Mouse (Mus musculus) hindbrain, embryonic 14.5 days (tissue): ENCODE data around the gene Kcnk1. TPM values are rescaled to one million over a fixed set of nuclear protein-coding genes. Genes with fewer than 3 reads are reported as not detected.

Source experiments
- ATAC-seq: fragments of 200-750 bp; cut with Nextera tagmentation; 2 replicates; pipeline ENCODE4 v1.8.0; 2017; ENCODE audit warnings: moderate number of reproducible peaks, mild to moderate bottlenecking, moderate TSS enrichment, moderate library complexity; ENCODE audit not compliant: low FRiP score
- DNase-seq: peaks from one replicate; pipeline ENCODE4 v3.0.0-alpha.2; 2015; ENCODE audit warnings: low spot score
- H3K27ac ChIP-seq: fragments of 300-500 bp; sonication (generic); 2 replicates; pipeline ENCODE4 v1.5.1; 2014; ENCODE audit warnings: mild to moderate bottlenecking, moderate library complexity
- H3K27me3 ChIP-seq: fragments of 300-500 bp; sonication (generic); 2 replicates; pipeline ENCODE4 v1.6.1; 2014; ENCODE audit warnings: mild to moderate bottlenecking, low read length, mixed read lengths; ENCODE audit not compliant: control insufficient read depth, insufficient read depth
- H3K36me3 ChIP-seq: fragments of 300-500 bp; sonication (generic); replicated peaks from 2 replicates; pipeline ENCODE4 v1.6.1; 2014; ENCODE audit not compliant: control insufficient read depth, insufficient read depth
- H3K4me1 ChIP-seq: fragments of 300-500 bp; sonication (generic); replicated peaks from 2 replicates; pipeline ENCODE4 v1.6.1; 2014; ENCODE audit warnings: antibody characterized with exemption, low read length, mixed read lengths; ENCODE audit not compliant: control insufficient read depth, insufficient read depth
- H3K4me2 ChIP-seq: fragments of 300-500 bp; sonication (generic); replicated peaks from 2 replicates; pipeline ENCODE4 v1.6.1; 2014; ENCODE audit warnings: mild to moderate bottlenecking, moderate library complexity
- H3K4me3 ChIP-seq: fragments of 300-500 bp; sonication (generic); replicated peaks from 2 replicates; pipeline ENCODE4 v1.5.1; 2014; ENCODE audit warnings: mild to moderate bottlenecking, low read length
- H3K9ac ChIP-seq: fragments of 300-500 bp; sonication (generic); 2 replicates; pipeline ENCODE4 v1.6.1; 2014
- H3K9me3 ChIP-seq: fragments of 300-500 bp; sonication (generic); 2 replicates; pipeline ENCODE4 v1.6.1; 2016; ENCODE audit warnings: low read length; ENCODE audit not compliant: control insufficient read depth
- WGBS: fragments of 180-500 bp; shearing (Covaris S2); extraction: QIAGEN DNeasy Blood & Tissue Kit; methylation state at CpG from one replicate; pipeline ENCODE4 v1.1.7; 2014; 5-methylcytosine and 5-hydroxymethylcytosine counted together
- polyA plus RNA-seq: library from polyadenylated mRNA; unstranded; fragments of >200 nt; fragmentation: Nextera tagmentation; extraction: Ambion mirVana; gene quantifications from 2 replicates; pipeline ENCODE4 v1.2.1, GENCODE M21; 2014

The Kcnk1 gene
- polyA plus RNA-seq, 1 experiment from 2014 or later: 20.8 TPM

- no peak overlapping the region for H3K4me2 ChIP-seq
- 86% methylated on average over 8 of the region's 8 CpGs for WGBS
- no peak overlapping the region for H3K27ac ChIP-seq
- H3K36me3 ChIP-seq: no peaks in the 10 kb centered on the region
- H3K4me1 ChIP-seq: peaks cover 10% of the 10 kb centered on the region
- no peak overlapping the region for H3K4me3 ChIP-seq
- no peaks in the 10 kb centered on the region for H3K27me3 ChIP-seq
- 0 out of 2 replicates have a peak, but pooled peaks cover 9% of the 10 kb centered on the region for H3K9me3 ChIP-seq
- no peak for DNase-seq
- no peak for ATAC-seq
- H3K9ac ChIP-seq: no peak overlapping the region
Measured at GRCm38 (mm10) chr8:125960037-125960436, 34.9 kb upstream of the Kcnk1 start.

DNA sequence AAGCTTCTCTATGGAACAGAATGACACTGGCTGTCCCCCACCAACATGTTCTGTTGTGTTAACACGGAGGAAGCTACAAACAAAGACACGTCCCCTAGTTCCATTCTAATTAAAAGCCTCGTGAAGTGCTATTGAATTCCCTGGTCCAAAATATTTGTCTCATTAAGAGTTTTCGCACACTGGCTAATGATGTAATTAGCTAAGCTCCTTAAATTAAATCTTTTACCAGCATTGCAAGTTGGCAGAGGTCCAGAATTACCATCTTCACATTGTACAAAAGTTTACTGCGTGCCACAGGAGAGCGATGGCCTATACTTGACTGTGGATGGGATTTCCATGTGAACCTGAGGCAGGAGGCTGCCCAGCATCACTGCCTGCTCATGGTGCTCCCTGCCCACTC is 33.2 kb upstream of the Kcnk1 start:
- 0 out of 2 replicates have a peak, but pooled peaks cover 9% of the 10 kb centered on the region for H3K9me3 ChIP-seq
- no peaks in the 10 kb centered on the region for H3K36me3 ChIP-seq
- no peak overlapping the region for H3K27ac ChIP-seq
- H3K27me3 ChIP-seq: no peaks in the 10 kb centered on the region
- peaks cover 10% of the 10 kb centered on the region for H3K4me1 ChIP-seq
- no peak overlapping the region for H3K4me3 ChIP-seq
- ATAC-seq: no peak
- no peak overlapping the region for H3K4me2 ChIP-seq
- 64% methylated on average over 6 of the region's 6 CpGs for WGBS
- DNase-seq: no peak
- no peak overlapping the region for H3K9ac ChIP-seq

GRCm38 (mm10) chr8:125963807-125964211 is 31.2 kb upstream of the Kcnk1 start:
- H3K4me1 ChIP-seq: peaks cover 10% of the 10 kb centered on the region
- H3K27me3 ChIP-seq: no peaks in the 10 kb centered on the region
- no peak overlapping the region; the same call in 1 of the 2 replicates for H3K9ac ChIP-seq
- ATAC-seq (no peak), DNase-seq (no peak)
- 3% methylated on average over 11 of the region's 11 CpGs for WGBS
- H3K36me3 ChIP-seq: no peaks in the 10 kb centered on the region
- H3K4me3 ChIP-seq: no peak overlapping the region
- peak overlapping the region; percentile 40 for H3K4me2 ChIP-seq
- 0 out of 2 replicates have a peak, but pooled peaks cover 9% of the 10 kb centered on the region for H3K9me3 ChIP-seq
- H3K27ac ChIP-seq: no peak overlapping the region

GRCm38 (mm10) chr8:125971336-125971735 is 23.6 kb upstream of the Kcnk1 start:
- DNase-seq (no peak), ATAC-seq (no peak)
- Histone ChIP-seq H3K9ac (no peak overlapping the region), H3K27me3 (no peaks in the 10 kb centered on the region), H3K9me3 (no peaks in the 10 kb centered on the region), H3K36me3 (no peaks in the 10 kb centered on the region), H3K27ac (no peak overlapping the region), H3K4me3 (no peak overlapping the region), H3K4me2 (no peak overlapping the region), H3K4me1 (no peaks in the 10 kb centered on the region)
- 50% methylated on average over 3 of the region's 3 CpGs for WGBS

GRCm38 (mm10) chr8:125975981-125976380 is 19.0 kb upstream of the Kcnk1 start:
- no peaks in the 10 kb centered on the region for H3K9me3 ChIP-seq
- no peak overlapping the region for H3K27ac ChIP-seq
- H3K27me3 ChIP-seq: no peaks in the 10 kb centered on the region
- WGBS: 85% methylated on average over 4 of the region's 4 CpGs
- no peak overlapping the region for H3K9ac ChIP-seq
- no peak for DNase-seq
- no peaks in the 10 kb centered on the region for H3K4me1 ChIP-seq
- H3K4me3 ChIP-seq: no peak overlapping the region
- ATAC-seq: no peak
- H3K36me3 ChIP-seq: no peaks in the 10 kb centered on the region
- no peak overlapping the region for H3K4me2 ChIP-seq

DNA sequence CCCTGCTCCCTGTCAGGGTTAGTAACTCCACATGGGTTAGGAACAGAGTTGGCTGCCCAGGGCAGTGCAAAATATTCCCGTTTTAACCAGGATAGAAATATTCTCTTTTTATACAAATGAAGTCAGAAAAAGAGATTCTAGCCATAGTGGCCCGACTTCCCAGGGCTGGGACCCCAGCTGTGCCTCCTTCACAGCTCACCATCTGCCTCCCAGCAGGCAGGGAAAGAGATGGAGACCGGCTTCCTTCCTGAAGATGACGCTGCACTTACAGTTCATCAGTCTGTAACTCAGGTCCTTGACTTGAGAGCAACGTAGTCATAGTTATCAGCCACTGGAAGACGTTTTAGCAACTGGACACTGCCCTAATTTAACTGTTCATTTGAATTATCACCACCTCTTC is 14.1 kb upstream of the Kcnk1 start:
- 34% methylated on average over 6 of the region's 6 CpGs for WGBS
- no peak for ATAC-seq
- H3K27me3 ChIP-seq: no peaks in the 10 kb centered on the region
- DNase-seq: no peak
- no peaks in the 10 kb centered on the region for H3K36me3 ChIP-seq
- H3K9me3 ChIP-seq: no peaks in the 10 kb centered on the region
- no peaks in the 10 kb centered on the region for H3K4me1 ChIP-seq
- H3K9ac ChIP-seq: no peak overlapping the region
- no peak overlapping the region for H3K4me2 ChIP-seq
- H3K27ac ChIP-seq: no peak overlapping the region
- no peak overlapping the region for H3K4me3 ChIP-seq

DNA sequence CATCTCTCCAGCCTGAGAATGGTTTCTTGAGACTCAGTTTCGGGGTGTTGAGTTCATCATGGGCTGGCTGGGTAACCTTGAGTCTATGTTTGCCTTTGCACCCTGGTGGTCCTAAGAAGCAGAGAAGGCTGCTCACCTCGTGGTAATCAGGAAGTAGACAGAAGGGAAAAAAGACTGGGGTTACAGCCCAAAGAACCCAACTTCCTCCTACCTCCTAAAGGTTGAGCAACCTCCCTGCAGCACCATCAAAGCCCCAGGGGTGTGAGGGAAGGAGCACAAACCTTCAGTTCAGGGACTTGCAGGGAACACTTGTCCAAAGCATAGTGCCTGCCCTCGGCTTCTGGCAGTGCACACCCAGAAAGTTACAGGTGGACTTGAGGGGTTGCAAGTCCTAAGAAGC is 11.5 kb upstream of the Kcnk1 start:
- Histone ChIP-seq H3K9me3 (no peaks in the 10 kb centered on the region), H3K4me1 (no peaks in the 10 kb centered on the region), H3K36me3 (no peaks in the 10 kb centered on the region), H3K4me2 (no peak overlapping the region), H3K27me3 (no peaks in the 10 kb centered on the region), H3K9ac (no peak overlapping the region), H3K4me3 (no peak overlapping the region), H3K27ac (no peak overlapping the region)
- no peak for ATAC-seq
- WGBS: 75% methylated on average over 3 of the region's 3 CpGs
- no peak for DNase-seq

- Histone ChIP-seq H3K4me1 (no peaks in the 10 kb centered on the region), H3K4me2 (no peak overlapping the region), H3K4me3 (no peak overlapping the region), H3K27me3 (no peaks in the 10 kb centered on the region), H3K9me3 (no peaks in the 10 kb centered on the region), H3K36me3 (no peaks in the 10 kb centered on the region), H3K27ac (no peak overlapping the region), H3K9ac (no peak overlapping the region)
- DNase-seq (no peak), ATAC-seq (no peak)
- 86% methylated on average over 4 of the region's 4 CpGs for WGBS
Measured at GRCm38 (mm10) chr8:125984140-125984539, 10.8 kb upstream of the Kcnk1 start.

DNA sequence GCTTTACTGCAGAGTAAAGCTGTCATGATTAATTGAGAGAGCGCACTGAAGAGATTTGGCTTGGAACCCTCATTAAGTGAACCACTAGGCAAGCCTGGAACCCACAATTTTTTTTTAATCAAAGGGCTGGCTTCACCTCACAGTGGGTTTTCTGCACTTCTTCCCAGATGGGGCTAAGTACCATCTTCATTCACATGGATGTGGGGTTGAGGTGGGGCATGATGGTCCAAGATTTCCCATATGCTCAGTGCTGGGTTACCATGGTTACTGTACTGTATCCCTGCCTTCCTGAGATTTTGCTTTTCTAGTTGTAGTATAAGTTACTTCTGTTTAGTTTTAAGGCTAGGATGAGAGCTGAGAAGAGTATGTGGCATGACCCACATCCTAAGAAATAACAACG is 9.6 kb upstream of the Kcnk1 start:
- Histone ChIP-seq H3K9ac (no peak overlapping the region), H3K27ac (no peak overlapping the region), H3K4me2 (no peak overlapping the region), H3K4me3 (no peak overlapping the region), H3K36me3 (no peaks in the 10 kb centered on the region), H3K27me3 (no peaks in the 10 kb centered on the region), H3K4me1 (no peaks in the 10 kb centered on the region), H3K9me3 (no peaks in the 10 kb centered on the region)
- 97% methylated on average over 2 of the region's 2 CpGs for WGBS
- no peak for ATAC-seq
- DNase-seq: no peak

DNA sequence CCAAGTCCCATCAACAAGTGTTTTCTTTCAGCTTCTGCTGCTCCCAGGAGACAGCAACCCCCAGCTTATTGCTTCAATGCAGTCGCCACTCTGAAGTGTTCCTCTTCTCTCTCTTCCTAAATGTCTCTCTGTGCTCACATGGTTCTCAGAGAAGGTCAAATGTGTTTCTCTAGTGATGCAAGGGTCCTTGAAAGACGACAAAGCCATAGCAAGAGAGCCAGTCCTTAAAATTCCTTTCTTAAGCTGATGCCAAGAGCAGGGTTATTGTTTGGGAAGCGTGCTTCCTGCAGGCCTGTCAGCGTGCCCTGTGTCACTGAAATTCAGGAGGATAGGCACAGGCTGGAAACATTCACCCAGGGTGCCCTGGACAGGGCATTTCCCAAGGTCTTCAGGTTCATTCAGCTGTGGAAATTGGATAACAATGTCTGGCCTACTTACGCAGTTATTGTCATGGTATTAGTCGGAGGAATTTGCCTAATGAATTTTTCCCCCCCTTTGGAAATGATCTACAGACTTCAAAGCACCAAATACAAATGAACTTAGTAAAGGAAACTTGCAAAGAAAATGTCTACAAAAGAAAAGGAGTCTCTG is 7.9 kb upstream of the Kcnk1 start:
- Histone ChIP-seq H3K4me3 (no peak overlapping the region), H3K36me3 (no peaks in the 10 kb centered on the region), H3K9me3 (no peaks in the 10 kb centered on the region), H3K27me3 (no peaks in the 10 kb centered on the region), H3K27ac (no peak overlapping the region), H3K9ac (no peak overlapping the region), H3K4me2 (no peak overlapping the region), H3K4me1 (no peaks in the 10 kb centered on the region)
- ATAC-seq: no peak
- 18% methylated on average over 6 of the region's 6 CpGs for WGBS
- DNase-seq: no peak
